Mouse (Mus musculus): ENCODE data around the gene Crb2. TPM values are rescaled to one million over a fixed set of nuclear protein-coding genes. Genes with fewer than 3 reads are reported as not detected.
A peak's percentile ranks its signal among the peaks of the same experiment; 100 is the strongest.

Gene Crb2
- polyA plus RNA-seq, 1 experiment from 2014 or later, result 3.2 TPM

- ATAC-seq (ENCODE audit: low FRiP score, low TSS enrichment), result peak; percentile 9; the same call in 1 of the 2 replicates
- no peak overlapping the region for H3K4me2 ChIP-seq (replicated peaks; ENCODE audit: low read depth, low read length)
- 0 out of 2 replicates have a peak, but pooled peaks cover 5% of the 10 kb centered on the region for H3K27me3 ChIP-seq (ENCODE audit: control insufficient read depth, insufficient read depth, low read length)
- no peaks in the 10 kb centered on the region for H3K9me3 ChIP-seq (ENCODE audit: control insufficient read depth, low read length)
- H3K36me3 ChIP-seq (ENCODE audit: control insufficient read depth, insufficient read depth, low read length), result no peaks in the 10 kb centered on the region
- no peak overlapping the region for H3K27ac ChIP-seq (ENCODE audit: low read depth, low read length)
- no peak overlapping the region for H3K4me3 ChIP-seq (ENCODE audit: low read length)
- peaks cover 33% of the 10 kb centered on the region for H3K4me1 ChIP-seq (ENCODE audit: control insufficient read depth, insufficient read depth, low read length)
- WGBS, result 27% methylated on average over 3 of the region's 3 CpGs
- H3K9ac ChIP-seq (ENCODE audit: low read depth, low read length), result no peak overlapping the region
Observed at GRCm38 (mm10) chr2:37763638-37764037, 12.4 kb upstream of the Crb2 start.

- Histone ChIP-seq H3K4me1 (ENCODE audit: control insufficient read depth, insufficient read depth, low read length) (peaks cover 36% of the 10 kb centered on the region), H3K36me3 (ENCODE audit: control insufficient read depth, insufficient read depth, low read length) (no peaks in the 10 kb centered on the region), H3K27me3 (ENCODE audit: control insufficient read depth, insufficient read depth, low read length) (0 out of 2 replicates have a peak, but pooled peaks cover 5% of the 10 kb centered on the region), H3K4me3 (ENCODE audit: low read length) (no peak overlapping the region), H3K27ac (ENCODE audit: low read depth, low read length) (no peak overlapping the region), H3K4me2 (replicated peaks; ENCODE audit: low read depth, low read length) (no peak overlapping the region), H3K9me3 (ENCODE audit: control insufficient read depth, low read length) (no peaks in the 10 kb centered on the region), H3K9ac (ENCODE audit: low read depth, low read length) (no peak overlapping the region)
- no peak for ATAC-seq (ENCODE audit: low FRiP score, low TSS enrichment)
- WGBS, result 78% methylated on average over 2 of the region's 2 CpGs
Observed at GRCm38 (mm10) chr2:37764514-37764913, 11.5 kb upstream of the Crb2 start.

GRCm38 (mm10) chr2:37765082-37765483 lies 11.0 kb upstream of the Crb2 start:
- Histone ChIP-seq H3K4me3 (ENCODE audit: low read length) (no peak overlapping the region), H3K9ac (ENCODE audit: low read depth, low read length) (no peak overlapping the region; the same call in 1 of the 2 replicates), H3K4me2 (replicated peaks; ENCODE audit: low read depth, low read length) (peak overlapping the region; percentile 12)

GRCm38 (mm10) chr2:37766027-37766761 lies 9.9 kb upstream of the Crb2 start:
- H3K27ac ChIP-seq (ENCODE audit: low read depth, low read length), result no peak overlapping the region

More at GRCm38 (mm10) chr2:37765082-37765483, 11.0 kb upstream of the Crb2 start:
- H3K4me1 ChIP-seq (ENCODE audit: control insufficient read depth, insufficient read depth, low read length), result peaks cover 36% of the 10 kb centered on the region
- no peaks in the 10 kb centered on the region for H3K9me3 ChIP-seq (ENCODE audit: control insufficient read depth, low read length)
- no peak overlapping the region for H3K27ac ChIP-seq (ENCODE audit: low read depth, low read length)
- H3K36me3 ChIP-seq (ENCODE audit: control insufficient read depth, insufficient read depth, low read length), result no peaks in the 10 kb centered on the region
- 0 out of 2 replicates have a peak, but pooled peaks cover 5% of the 10 kb centered on the region for H3K27me3 ChIP-seq (ENCODE audit: control insufficient read depth, insufficient read depth, low read length)
- no peak for ATAC-seq (ENCODE audit: low FRiP score, low TSS enrichment)
- WGBS, result 18% methylated on average over 21 of the region's 21 CpGs

GRCm38 (mm10) chr2:37767080-37767547 lies 8.9 kb upstream of the Crb2 start:
- no peaks in the 10 kb centered on the region for H3K9me3 ChIP-seq (ENCODE audit: control insufficient read depth, low read length)
- H3K4me2 ChIP-seq (replicated peaks; ENCODE audit: low read depth, low read length), result no peak overlapping the region
- ATAC-seq (ENCODE audit: low FRiP score, low TSS enrichment), result peak; percentile 8; the same call in 1 of the 2 replicates
- H3K9ac ChIP-seq (ENCODE audit: low read depth, low read length), result no peak overlapping the region
- H3K4me3 ChIP-seq (ENCODE audit: low read length), result no peak overlapping the region
- no peaks in the 10 kb centered on the region for H3K36me3 ChIP-seq (ENCODE audit: control insufficient read depth, insufficient read depth, low read length)
- peaks cover 36% of the 10 kb centered on the region for H3K4me1 ChIP-seq (ENCODE audit: control insufficient read depth, insufficient read depth, low read length)
- WGBS, result 3% methylated on average over 9 of the region's 9 CpGs
- 0 out of 2 replicates have a peak, but pooled peaks cover 5% of the 10 kb centered on the region for H3K27me3 ChIP-seq (ENCODE audit: control insufficient read depth, insufficient read depth, low read length)
- no peak overlapping the region for H3K27ac ChIP-seq (ENCODE audit: low read depth, low read length)

More at GRCm38 (mm10) chr2:37766027-37766761, 9.9 kb upstream of the Crb2 start:
- H3K9ac ChIP-seq (ENCODE audit: low read depth, low read length), result no peak overlapping the region
- H3K36me3 ChIP-seq (ENCODE audit: control insufficient read depth, insufficient read depth, low read length), result no peaks in the 10 kb centered on the region
- 54% methylated on average over 11 of the region's 11 CpGs for WGBS
- no peaks in the 10 kb centered on the region for H3K9me3 ChIP-seq (ENCODE audit: control insufficient read depth, low read length)
- 0 out of 2 replicates have a peak, but pooled peaks cover 5% of the 10 kb centered on the region for H3K27me3 ChIP-seq (ENCODE audit: control insufficient read depth, insufficient read depth, low read length)
- no peak overlapping the region for H3K4me2 ChIP-seq (replicated peaks; ENCODE audit: low read depth, low read length)
- peaks cover 36% of the 10 kb centered on the region for H3K4me1 ChIP-seq (ENCODE audit: control insufficient read depth, insufficient read depth, low read length)
- no peak overlapping the region for H3K4me3 ChIP-seq (ENCODE audit: low read length)
- no peak for ATAC-seq (ENCODE audit: low FRiP score, low TSS enrichment)

GRCm38 (mm10) chr2:37767739-37768138 lies 8.3 kb upstream of the Crb2 start:
- no peaks in the 10 kb centered on the region for H3K36me3 ChIP-seq (ENCODE audit: control insufficient read depth, insufficient read depth, low read length)
- peaks cover 36% of the 10 kb centered on the region for H3K4me1 ChIP-seq (ENCODE audit: control insufficient read depth, insufficient read depth, low read length)
- ATAC-seq (ENCODE audit: low FRiP score, low TSS enrichment), result no peak
- no peaks in the 10 kb centered on the region for H3K27me3 ChIP-seq (ENCODE audit: control insufficient read depth, insufficient read depth, low read length)
- H3K9ac ChIP-seq (ENCODE audit: low read depth, low read length), result no peak overlapping the region
- no peak overlapping the region for H3K4me3 ChIP-seq (ENCODE audit: low read length)
- H3K27ac ChIP-seq (ENCODE audit: low read depth, low read length), result no peak overlapping the region
- H3K4me2 ChIP-seq (replicated peaks; ENCODE audit: low read depth, low read length), result no peak overlapping the region
- WGBS, result 64% methylated on average over 3 of the region's 3 CpGs
- H3K9me3 ChIP-seq (ENCODE audit: control insufficient read depth, low read length), result no peaks in the 10 kb centered on the region

- no peak overlapping the region for H3K4me3 ChIP-seq (ENCODE audit: low read length)
- 26% methylated on average over 2 of the region's 2 CpGs for WGBS
- H3K4me2 ChIP-seq (replicated peaks; ENCODE audit: low read depth, low read length), result no peak overlapping the region
- no peaks in the 10 kb centered on the region for H3K27me3 ChIP-seq (ENCODE audit: control insufficient read depth, insufficient read depth, low read length)
- H3K9me3 ChIP-seq (ENCODE audit: control insufficient read depth, low read length), result no peaks in the 10 kb centered on the region
- no peaks in the 10 kb centered on the region for H3K36me3 ChIP-seq (ENCODE audit: control insufficient read depth, insufficient read depth, low read length)
- no peak for ATAC-seq (ENCODE audit: low FRiP score, low TSS enrichment)
- 0 out of 2 replicates have a peak overlapping the region, but pooled peaks have one; percentile 18 for H3K27ac ChIP-seq (ENCODE audit: low read depth, low read length)
- peaks cover 35% of the 10 kb centered on the region for H3K4me1 ChIP-seq (ENCODE audit: control insufficient read depth, insufficient read depth, low read length)
- H3K9ac ChIP-seq (ENCODE audit: low read depth, low read length), result no peak overlapping the region
Observed at GRCm38 (mm10) chr2:37768903-37769302, 7.1 kb upstream of the Crb2 start.

- no peak overlapping the region for H3K9ac ChIP-seq (ENCODE audit: low read depth, low read length)
- no peak overlapping the region for H3K4me3 ChIP-seq (ENCODE audit: low read length)
- H3K36me3 ChIP-seq (ENCODE audit: control insufficient read depth, insufficient read depth, low read length), result no peaks in the 10 kb centered on the region
- ATAC-seq (ENCODE audit: low FRiP score, low TSS enrichment), result no peak
- H3K9me3 ChIP-seq (ENCODE audit: control insufficient read depth, low read length), result no peaks in the 10 kb centered on the region
- H3K27ac ChIP-seq (ENCODE audit: low read depth, low read length), result no peak overlapping the region
- H3K27me3 ChIP-seq (ENCODE audit: control insufficient read depth, insufficient read depth, low read length), result no peaks in the 10 kb centered on the region
- H3K4me1 ChIP-seq (ENCODE audit: control insufficient read depth, insufficient read depth, low read length), result peaks cover 32% of the 10 kb centered on the region
- no peak overlapping the region for H3K4me2 ChIP-seq (replicated peaks; ENCODE audit: low read depth, low read length)
- WGBS, result 92% methylated on average over 8 of the region's 8 CpGs
Observed at GRCm38 (mm10) chr2:37769793-37770192, 6.3 kb upstream of the Crb2 start.

GRCm38 (mm10) chr2:37771618-37772285 lies 4.3 kb upstream of the Crb2 start:
- Histone ChIP-seq H3K4me3 (ENCODE audit: low read length) (peak overlapping the region; percentile 19), H3K9me3 (ENCODE audit: control insufficient read depth, low read length) (no peaks in the 10 kb centered on the region), H3K36me3 (ENCODE audit: control insufficient read depth, insufficient read depth, low read length) (no peaks in the 10 kb centered on the region), H3K4me2 (replicated peaks; ENCODE audit: low read depth, low read length) (peak overlapping the region; percentile 37), H3K4me1 (ENCODE audit: control insufficient read depth, insufficient read depth, low read length) (peaks cover 26% of the 10 kb centered on the region), H3K27ac (ENCODE audit: low read depth, low read length) (no peak overlapping the region), H3K27me3 (ENCODE audit: control insufficient read depth, insufficient read depth, low read length) (peaks cover under 1% of the 10 kb centered on the region; the same call in 1 of the 2 replicates), H3K9ac (ENCODE audit: low read depth, low read length) (no peak overlapping the region)
- WGBS, result 0% methylated on average over 18 of the region's 18 CpGs
- ATAC-seq (ENCODE audit: low FRiP score, low TSS enrichment), result peak; percentile 38

Data from kidney, embryonic 14.5 days (tissue).